Comparison of ENCODE assay signal across 24 mouse cellular contexts in genomic region chr1:134212351-134212750, GRCm38 (mm10). TPM values are rescaled to one million over a fixed set of nuclear protein-coding genes. Genes with fewer than 3 reads are reported as not detected.
DNase-seq lines count a peak whose midpoint lies in the region.
"Had no signal": no experiment of that assay in that cellular context is flagged by ENCODE, and none has a peak within 500 bp of the region (broad histone marks: within the 10 kb centered on the region; RNA-seq: fewer than 3 reads in every experiment).

No protein-coding gene starts in this region.

- H3K27me3 ChIP-seq in heart, embryonic 10.5 days (ENCODE audit: insufficient read depth, poor library complexity, severe bottlenecking) = no peaks in the 10 kb centered on the region
- H3K27me3 ChIP-seq: embryonic facial prominence, embryonic 15.5 days had no signal

- DNase-seq in adrenal gland, adult (ENCODE audit: inconsistent age in 2 of 2, low spot score in 1 of 2) = peak; percentile 90 to 92
- DNase-seq in adrenal gland, postnatal 25 days = no peak
- DNase-seq in heart, embryonic 10.5 days (ENCODE audit: low spot score) = no peak
- DNase-seq in heart, postnatal 25 days (ENCODE audit: low spot score) = no peak
- DNase-seq in ovary, adult 18-20 months (ENCODE audit: low spot score) = peak; percentile 77
- DNase-seq in ovary, postnatal 10 days (ENCODE audit: low spot score) = no peak
- DNase-seq in adrenal gland, postnatal 36 days = peak; percentile 70 to 78
- no peak for DNase-seq in frontal cortex, postnatal 25 days (ENCODE audit: low spot score in 2 of 2)
- DNase-seq: B cell, adult 2 months; cerebellum, adult 11 months; cerebellum, adult 9-11 months; cerebellum, postnatal 36 days; gastrocnemius, postnatal 36 days; heart, adult 11 months; heart, postnatal 10 days had no signal

- 65% methylated on average over 6 of the region's 6 CpGs for WGBS in heart, embryonic 10.5 days

- intact Hi-C loops in heart, postnatal 25 days (cut with DNase I) = no loop called here

- H3K9me3 ChIP-seq in heart, embryonic 10.5 days = no peaks in the 10 kb centered on the region
- H3K9me3 ChIP-seq: embryonic facial prominence, embryonic 15.5 days; forebrain, embryonic 10.5 days; hindbrain, embryonic 13.5 days had no signal

- peaks cover 83% of the 10 kb centered on the region for H3K4me1 ChIP-seq in heart, embryonic 10.5 days

- 0 out of 2 replicates have a peak overlapping the region, but pooled peaks have one; percentile 47 for H3K27ac ChIP-seq in heart, embryonic 10.5 days
- H3K27ac ChIP-seq: embryonic facial prominence, embryonic 15.5 days; forebrain, embryonic 10.5 days had no signal

- no peak overlapping the region for H3K4me3 ChIP-seq in heart, embryonic 10.5 days
- H3K4me3 ChIP-seq: embryonic facial prominence, embryonic 15.5 days; erythroblast, embryonic 14.5 days; forebrain, embryonic 10.5 days; hindbrain, embryonic 13.5 days had no signal

- no peaks in the 10 kb centered on the region for H3K36me3 ChIP-seq in heart, embryonic 10.5 days
- H3K36me3 ChIP-seq: embryonic facial prominence, embryonic 15.5 days; forebrain, embryonic 10.5 days; G1E; hindbrain, embryonic 13.5 days had no signal

RNA-seq across cellular contexts. Expression of gene Mybph, which starts 19.1 kb away (rescaled TPM):
- not detected in 2 replicates for total RNA-seq in adrenal gland, postnatal 25 days (2021)
- 0.33 and 0.43 TPM in 2 replicates for polyA plus RNA-seq in heart, embryonic 10.5 days (2016; fragmentation: Nextera tagmentation; extraction: Ambion mirVana)
- total RNA-seq in heart, postnatal 25 days (2021) = not detected
- under 1 TPM in 1 of 2 experiments, not detected in 1; 0.13 TPM for total RNA-seq in adrenal gland, postnatal 36 days (2021)
- total RNA-seq: hematopoietic stem cell, adult 5-6 weeks; hindbrain, postnatal 0 days had no signal
- polyA plus RNA-seq: CD4-positive, CD25-positive, alpha-beta regulatory T cell, adult 4 months; erythroblast, embryonic 14.5 days; G1E; intestine, embryonic 14.5 days had no signal

RNA-seq across cellular contexts. Expression of gene Adora1, which starts 22.9 kb away (rescaled TPM):
- total RNA-seq in adrenal gland, postnatal 25 days (2021) = 89.7 and 151 TPM in 2 replicates
- polyA plus RNA-seq in heart, embryonic 10.5 days (2016; fragmentation: Nextera tagmentation; extraction: Ambion mirVana) = 8.0 and 8.1 TPM in 2 replicates
- 10 to 100 TPM; 15.5 to 20.5 TPM for total RNA-seq in heart, postnatal 25 days (2021)
- 100 to 1,000 TPM; 110 to 137 TPM for total RNA-seq in adrenal gland, postnatal 36 days (2021)
- polyA plus RNA-seq: erythroblast, embryonic 14.5 days; G1E had no signal

RNA-seq across cellular contexts. Expression of gene Chil1, which starts 30.4 kb away (rescaled TPM):
- total RNA-seq in adrenal gland, postnatal 25 days (2021) = 1.5 and 1.7 TPM in 2 replicates
- 0.87 and 1.1 TPM in 2 replicates for polyA plus RNA-seq in heart, embryonic 10.5 days (2016; fragmentation: Nextera tagmentation; extraction: Ambion mirVana)
- under 1 TPM; 0.34 to 0.92 TPM for total RNA-seq in heart, postnatal 25 days (2021)
- total RNA-seq in adrenal gland, postnatal 36 days (2021) = 1 to 10 TPM; 1.3 to 1.7 TPM
- total RNA-seq: G1E had no signal
- polyA plus RNA-seq: erythroblast, embryonic 14.5 days; forebrain, embryonic 10.5 days; G1E had no signal

Comparison
In these comparisons a context has a peak if more than half of its experiments do, and no peak if none do; other contexts are left out.
1. DNase-seq: peak in adrenal gland, adult (2 of 2), ovary, adult 18-20 months (single experiment) and adrenal gland, postnatal 36 days (2 of 2); none in adrenal gland, postnatal 25 days (single experiment), heart, embryonic 10.5 days (single experiment), heart, postnatal 25 days (single experiment), ovary, postnatal 10 days (single experiment) and frontal cortex, postnatal 25 days (0 of 2).